Mouse (Mus musculus): Measurements from ENCODE around the gene Sub1. TPM values are rescaled to one million over a fixed set of nuclear protein-coding genes. Genes with fewer than 3 reads are reported as not detected.

Sub1 gene
- total and polyA plus RNA-seq, 2 experiments from 2014 or later, result 133 to 676 TPM

DNA sequence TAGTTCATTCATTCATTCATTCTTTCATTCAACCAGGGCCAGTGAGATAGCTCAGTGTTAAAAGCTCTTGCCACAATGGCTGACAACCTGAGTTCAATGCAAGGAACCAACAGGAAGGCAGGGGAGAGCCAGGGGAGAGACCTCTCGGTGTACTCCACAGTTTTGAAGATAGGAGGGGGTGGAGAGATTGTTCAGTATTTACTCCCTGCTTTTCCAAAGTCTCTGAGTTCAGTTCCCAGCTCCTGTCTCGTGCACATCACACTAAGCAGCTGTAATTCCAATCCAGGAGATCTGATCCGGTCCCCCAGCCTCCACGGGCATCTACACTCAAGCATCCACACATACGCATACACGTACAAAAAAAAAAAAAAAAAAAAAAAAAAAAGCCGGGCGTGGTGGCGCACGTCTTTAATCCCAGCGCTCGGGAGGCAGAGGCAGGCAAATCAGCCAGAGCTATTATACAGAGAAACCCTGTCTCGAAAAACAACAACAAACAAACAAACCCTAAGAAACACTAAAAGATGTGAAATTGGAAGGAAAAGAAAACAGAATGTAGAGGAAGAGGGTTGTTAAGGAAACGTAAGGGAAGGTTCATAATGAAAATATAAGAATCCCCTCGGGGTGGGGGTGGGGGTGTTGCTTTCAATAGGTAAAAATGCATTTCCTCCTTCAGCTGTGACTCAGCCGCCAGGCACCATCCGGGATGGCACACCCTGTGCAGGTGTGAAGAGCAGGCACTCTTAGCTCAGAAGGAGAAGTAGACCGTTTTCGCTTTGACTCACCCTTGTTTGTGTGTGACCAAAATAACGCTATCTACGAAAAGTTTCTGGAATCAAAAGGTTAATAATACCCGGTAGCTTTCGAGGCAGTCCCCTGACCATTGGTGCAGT, 13.2 kb upstream of the Sub1 start:
- ATAC-seq (ENCODE audit: low FRiP score), result no peak
- Histone ChIP-seq H3K27me3 (ENCODE audit: insufficient read depth, low read length) (no peaks in the 10 kb centered on the region), H3K27ac (ENCODE audit: low read depth, low read length) (no peak overlapping the region), H3K9me3 (ENCODE audit: low read length) (no peaks in the 10 kb centered on the region), H3K4me2 (ENCODE audit: low read depth, low read length, poor library complexity, severe bottlenecking) (peak overlapping the region; percentile 19; the same call in 1 of the 2 replicates), H3K36me3 (ENCODE audit: insufficient read depth, low read length) (no peaks in the 10 kb centered on the region), H3K9ac (replicated peaks; ENCODE audit: low read length, poor library complexity, severe bottlenecking) (no peak overlapping the region), H3K4me3 (ENCODE audit: low read depth, low read length) (peak overlapping the region; percentile 1; the same call in 1 of the 2 replicates), H3K4me1 (ENCODE audit: insufficient read depth, low read length) (no peaks in the 10 kb centered on the region)
- 74% methylated on average over 23 of the region's 23 CpGs for WGBS
- TF ChIP-seq CTCF (IDR thresholded peaks at IDR 0.05), result no peak
- DNase-seq (ENCODE audit: low spot score), result no peak

DNA sequence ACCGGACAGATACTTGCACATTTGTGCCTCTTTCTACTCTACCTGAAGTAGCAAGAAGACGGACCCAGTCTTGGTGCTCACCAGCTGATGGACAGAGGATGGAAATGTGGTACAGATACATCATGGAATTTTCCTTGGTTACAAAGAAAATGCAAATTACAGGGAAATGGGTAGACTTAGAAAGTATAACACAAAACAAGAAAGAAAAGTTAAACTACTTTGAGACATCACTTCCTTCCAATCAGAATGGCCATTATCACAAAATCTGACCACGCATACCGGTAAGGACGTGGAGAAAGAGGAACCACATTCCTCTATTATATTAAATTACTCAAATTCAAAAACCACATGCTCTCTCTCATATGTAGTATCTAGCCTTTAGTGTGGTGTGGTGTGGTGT, 12.1 kb upstream of the Sub1 start:
- Histone ChIP-seq H3K9ac (replicated peaks; ENCODE audit: low read length, poor library complexity, severe bottlenecking) (no peak overlapping the region), H3K4me2 (ENCODE audit: low read depth, low read length, poor library complexity, severe bottlenecking) (no peak overlapping the region), H3K4me3 (ENCODE audit: low read depth, low read length) (no peak overlapping the region), H3K36me3 (ENCODE audit: insufficient read depth, low read length) (no peaks in the 10 kb centered on the region), H3K27me3 (ENCODE audit: insufficient read depth, low read length) (no peaks in the 10 kb centered on the region), H3K9me3 (ENCODE audit: low read length) (no peaks in the 10 kb centered on the region), H3K27ac (ENCODE audit: low read depth, low read length) (no peak overlapping the region), H3K4me1 (ENCODE audit: insufficient read depth, low read length) (no peaks in the 10 kb centered on the region)
- ATAC-seq (ENCODE audit: low FRiP score) (no peak), DNase-seq (ENCODE audit: low spot score) (no peak)
- no peak for TF ChIP-seq CTCF (IDR thresholded peaks at IDR 0.05)
- WGBS, result 94% methylated on average over 5 of the region's 5 CpGs

DNA sequence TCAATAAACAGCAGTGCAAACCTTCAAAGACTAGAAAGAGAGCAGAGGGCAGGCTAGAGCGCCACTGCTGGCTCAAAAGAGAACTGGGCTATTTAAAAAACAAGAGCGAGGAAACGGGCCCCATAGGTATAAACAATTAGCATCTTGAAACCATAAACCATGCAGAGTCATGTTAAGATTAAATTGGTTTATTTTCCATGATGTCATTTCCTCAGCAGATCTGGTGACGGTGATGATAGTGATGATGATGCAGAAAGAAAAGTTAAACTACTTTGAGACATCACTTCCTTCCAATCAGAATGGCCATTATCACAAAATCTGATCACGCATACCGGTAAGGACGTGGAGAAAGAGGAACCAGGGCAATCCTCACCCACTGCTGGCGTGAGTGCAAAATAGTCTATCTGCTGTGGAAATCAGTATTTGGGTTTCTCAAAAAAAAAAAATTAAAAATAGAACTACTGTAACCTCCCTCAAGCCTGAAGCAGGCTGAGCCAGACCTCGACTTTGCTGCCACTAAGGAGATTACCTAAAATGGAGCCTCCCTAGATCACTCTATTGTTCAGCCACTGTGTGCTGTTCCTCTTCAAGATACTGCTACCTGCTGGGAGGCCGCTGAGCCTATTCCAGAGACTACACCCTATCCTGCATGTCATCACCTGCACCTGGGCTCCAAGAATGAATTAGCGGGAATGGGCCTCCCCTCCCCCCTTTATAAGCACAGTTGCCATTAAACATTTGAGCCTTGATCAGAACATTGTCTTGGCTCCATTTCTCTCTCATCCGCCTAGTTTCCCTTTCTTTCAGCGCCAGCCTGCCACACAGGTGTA, 11.4 kb upstream of the Sub1 start:
- H3K9ac ChIP-seq (replicated peaks; ENCODE audit: low read length, poor library complexity, severe bottlenecking), result no peak overlapping the region
- TF ChIP-seq CTCF (IDR thresholded peaks at IDR 0.05), result 0 out of 2 replicates have a peak, but pooled peaks have one; percentile 9
- H3K36me3 ChIP-seq (ENCODE audit: insufficient read depth, low read length), result no peaks in the 10 kb centered on the region
- H3K4me1 ChIP-seq (ENCODE audit: insufficient read depth, low read length), result no peaks in the 10 kb centered on the region
- H3K4me3 ChIP-seq (ENCODE audit: low read depth, low read length), result no peak overlapping the region
- no peak for ATAC-seq (ENCODE audit: low FRiP score)
- no peaks in the 10 kb centered on the region for H3K9me3 ChIP-seq (ENCODE audit: low read length)
- DNase-seq (ENCODE audit: low spot score), result no peak
- H3K4me2 ChIP-seq (ENCODE audit: low read depth, low read length, poor library complexity, severe bottlenecking), result no peak overlapping the region
- H3K27me3 ChIP-seq (ENCODE audit: insufficient read depth, low read length), result no peaks in the 10 kb centered on the region
- WGBS, result 69% methylated on average over 13 of the region's 13 CpGs
- H3K27ac ChIP-seq (ENCODE audit: low read depth, low read length), result no peak overlapping the region

DNA sequence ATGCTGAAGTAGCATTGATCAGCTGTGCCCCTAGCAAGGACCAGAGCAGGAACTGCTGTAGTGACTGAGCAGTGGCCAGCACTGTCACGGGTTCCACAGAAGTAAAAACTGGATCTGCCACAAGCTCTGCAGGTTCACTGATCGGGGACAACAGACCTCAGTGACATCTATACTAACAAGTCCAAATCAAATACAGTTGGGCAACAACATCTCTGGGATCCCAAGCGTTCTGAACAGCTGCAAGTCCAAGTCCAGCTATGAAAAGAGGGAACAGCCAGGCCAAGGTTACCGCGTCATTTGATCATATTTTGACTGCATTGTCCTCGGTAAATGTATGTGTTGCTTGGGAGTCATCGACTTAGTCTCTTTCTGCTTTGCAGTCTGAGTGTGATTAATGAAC, 10.6 kb upstream of the Sub1 start:
- 87% methylated on average over 7 of the region's 7 CpGs for WGBS
- no peak overlapping the region for H3K27ac ChIP-seq (ENCODE audit: low read depth, low read length)
- no peaks in the 10 kb centered on the region for H3K36me3 ChIP-seq (ENCODE audit: insufficient read depth, low read length)
- H3K4me2 ChIP-seq (ENCODE audit: low read depth, low read length, poor library complexity, severe bottlenecking), result no peak overlapping the region
- H3K9me3 ChIP-seq (ENCODE audit: low read length), result no peaks in the 10 kb centered on the region
- TF ChIP-seq CTCF (IDR thresholded peaks at IDR 0.05), result no peak
- H3K4me1 ChIP-seq (ENCODE audit: insufficient read depth, low read length), result no peaks in the 10 kb centered on the region
- no peak for DNase-seq (ENCODE audit: low spot score)
- no peak overlapping the region for H3K4me3 ChIP-seq (ENCODE audit: low read depth, low read length)
- H3K9ac ChIP-seq (replicated peaks; ENCODE audit: low read length, poor library complexity, severe bottlenecking), result no peak overlapping the region
- no peaks in the 10 kb centered on the region for H3K27me3 ChIP-seq (ENCODE audit: insufficient read depth, low read length)
- no peak for ATAC-seq (ENCODE audit: low FRiP score)

DNA sequence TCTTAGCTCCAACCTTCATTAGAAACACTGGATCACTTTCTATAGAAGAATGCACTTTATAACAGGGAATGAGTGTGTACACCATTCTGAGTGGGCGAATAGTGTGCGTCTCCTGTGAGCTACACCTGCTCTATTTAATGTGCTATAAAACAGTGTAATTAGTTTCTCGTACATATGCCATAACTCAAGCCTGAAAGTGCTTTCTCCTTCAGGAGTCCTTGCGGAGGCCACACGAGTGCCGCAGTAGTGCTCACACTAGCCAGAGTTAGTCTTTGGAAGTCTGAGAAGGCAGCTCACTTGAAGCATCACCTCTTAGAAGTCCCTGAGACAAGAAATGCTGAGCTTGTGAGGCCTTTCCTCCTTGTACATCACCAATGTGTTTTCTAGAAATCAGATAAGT, 9.4 kb upstream of the Sub1 start:
- no peaks in the 10 kb centered on the region for H3K36me3 ChIP-seq (ENCODE audit: insufficient read depth, low read length)
- 94% methylated on average over 6 of the region's 6 CpGs for WGBS
- H3K27ac ChIP-seq (ENCODE audit: low read depth, low read length), result no peak overlapping the region
- H3K27me3 ChIP-seq (ENCODE audit: insufficient read depth, low read length), result no peaks in the 10 kb centered on the region
- no peak overlapping the region for H3K9ac ChIP-seq (replicated peaks; ENCODE audit: low read length, poor library complexity, severe bottlenecking)
- DNase-seq (ENCODE audit: low spot score), result no peak
- ATAC-seq (ENCODE audit: low FRiP score), result no peak
- H3K9me3 ChIP-seq (ENCODE audit: low read length), result no peaks in the 10 kb centered on the region
- no peak overlapping the region for H3K4me2 ChIP-seq (ENCODE audit: low read depth, low read length, poor library complexity, severe bottlenecking)
- no peak overlapping the region for H3K4me3 ChIP-seq (ENCODE audit: low read depth, low read length)
- H3K4me1 ChIP-seq (ENCODE audit: insufficient read depth, low read length), result no peaks in the 10 kb centered on the region
- TF ChIP-seq CTCF (IDR thresholded peaks at IDR 0.05), result no peak

All from midbrain, postnatal 0 days (tissue).